Mouse (Mus musculus) myocyte (in vitro differentiated cells): ENCODE measurements around the gene Iqcf1. TPM values are rescaled to one million over a fixed set of nuclear protein-coding genes. Genes with fewer than 3 reads are reported as not detected.

ENCODE experiments used
- H3K27me3 ChIP-seq: one replicate; pipeline ENCODE4 v1.6.1; 2011; ENCODE audit not compliant: control insufficient read depth, insufficient read depth, insufficient read length
- H3K36me3 ChIP-seq: one replicate; pipeline ENCODE4 v1.6.1; 2011; ENCODE audit not compliant: control insufficient read depth, insufficient read depth
- H3K4me2 ChIP-seq: one replicate; pipeline ENCODE4 v1.6.1; 2011; ENCODE audit warnings: low read depth, control low read depth
- H3K4me3 ChIP-seq: one replicate; pipeline ENCODE4 v1.5.1; 2011; ENCODE audit warnings: mild to moderate bottlenecking, control low read depth, moderate library complexity
- H3K79me2 ChIP-seq: one replicate; pipeline ENCODE4 v1.6.1; 2011; ENCODE audit not compliant: control insufficient read depth, insufficient read depth
- H3ac ChIP-seq: one replicate; pipeline ENCODE4 v1.6.1; 2011; ENCODE audit not compliant: control insufficient read depth, insufficient read length
- CEBPB ChIP-seq: IDR thresholded peaks from 2 replicates; pipeline ENCODE4 v1.6.1; 2011; ENCODE audit warnings: mild to moderate bottlenecking, moderate library complexity; ENCODE audit not compliant: poor library complexity, insufficient read depth, severe bottlenecking
- E2F4 ChIP-seq: IDR thresholded peaks from one replicate; pipeline ENCODE4 v1.6.1; 2011; ENCODE audit warnings: mild to moderate bottlenecking, control low read depth, moderate library complexity; ENCODE audit not compliant: insufficient read depth
- MAX ChIP-seq: IDR thresholded peaks from one replicate; pipeline ENCODE4 v1.6.1; 2011; ENCODE audit warnings: low read depth, mild to moderate bottlenecking, control low read depth
- MYOD1 ChIP-seq, 3 experiments: IDR thresholded peaks; one replicate each; pipeline ENCODE4 v1.6.1; 2011; ENCODE audit warnings: control low read depth in 2 of 3, low read depth in 2 of 3, mild to moderate bottlenecking in 2 of 3, moderate library complexity in 1 of 3; ENCODE audit not compliant: insufficient read length in 2 of 3, control insufficient read depth in 1 of 3
- MYOG ChIP-seq, 3 experiments: IDR thresholded peaks; one replicate each; pipeline ENCODE4 v1.6.1; 2011; ENCODE audit warnings: control low read depth in 2 of 3, low read depth in 2 of 3, mild to moderate bottlenecking in 2 of 3; ENCODE audit not compliant: insufficient read length in 2 of 3, control insufficient read depth in 1 of 3, insufficient read depth in 1 of 3
- POLR2A ChIP-seq: IDR thresholded peaks from one replicate; pipeline ENCODE4 v1.6.1; 2011; ENCODE audit warnings: low read depth, mild to moderate bottlenecking, control low read depth, moderate library complexity; ENCODE audit not compliant: insufficient read length
- POLR2AphosphoS2 ChIP-seq: IDR thresholded peaks from one replicate; pipeline ENCODE4 v1.6.1; 2011; ENCODE audit warnings: low read depth, control low read depth; ENCODE audit not compliant: insufficient read length
- REST ChIP-seq: IDR thresholded peaks from one replicate; pipeline ENCODE4 v1.6.1; 2011; ENCODE audit warnings: mild to moderate bottlenecking, control low read depth, moderate library complexity; ENCODE audit not compliant: insufficient read depth, insufficient read length
- SRF ChIP-seq: IDR thresholded peaks from one replicate; pipeline ENCODE4 v1.6.1; 2011; ENCODE audit warnings: low read depth; ENCODE audit not compliant: control insufficient read depth, insufficient read length
- TCF12 ChIP-seq: IDR thresholded peaks from one replicate; pipeline ENCODE4 v1.6.1; 2011; ENCODE audit warnings: mild to moderate bottlenecking, control low read depth; ENCODE audit not compliant: poor library complexity, insufficient read depth, severe bottlenecking
- TCF3 ChIP-seq: IDR thresholded peaks from one replicate; pipeline ENCODE4 v1.6.1; 2011; ENCODE audit warnings: low read depth, control low read depth; ENCODE audit not compliant: insufficient read length
- USF1 ChIP-seq: IDR thresholded peaks from one replicate; pipeline ENCODE4 v1.6.1; 2011; ENCODE audit warnings: low read depth, mild to moderate bottlenecking, control low read depth, moderate library complexity
- polyA plus RNA-seq: library from polyadenylated mRNA; unstranded; fragments of >200 nt; fragmentation: generic; extraction: Trizol; gene quantifications from one replicate; pipeline ENCODE4 v1.2.1, GENCODE M21; 2012; ENCODE audit warnings: missing spikeins

Gene Iqcf1
- polyA plus RNA-seq, 1 experiment, result not detected

- H3K27me3 ChIP-seq, result no peaks in the 10 kb centered on the region
- TF ChIP-seq E2F4 (no peak), SRF (no peak), MYOD1 (IDR thresholded peaks at IDR 0.05; ENCODE audit: control insufficient read depth in 1 of 3, insufficient read length in 2 of 3, low read depth in 2 of 3) (no peak), CEBPB (no peak), TCF12 (no peak), POLR2AphosphoS2 (no peak), USF1 (no peak), MAX (no peak), POLR2A (no peak), TCF3 (no peak)
- no peak overlapping the region for H3K4me3 ChIP-seq
- no peak overlapping the region for H3K4me2 ChIP-seq
- H3K36me3 ChIP-seq, result peaks cover 5% of the 10 kb centered on the region
- no peak overlapping the region for H3ac ChIP-seq
- no peaks in the 10 kb centered on the region for H3K79me2 ChIP-seq
Observed at GRCm38 (mm10) chr9:106466721-106467120, 33.0 kb upstream of the Iqcf1 start.

- no peaks in the 10 kb centered on the region for H3K27me3 ChIP-seq
- peaks cover 5% of the 10 kb centered on the region for H3K36me3 ChIP-seq
- no peak overlapping the region for H3K4me2 ChIP-seq
- no peak overlapping the region for H3ac ChIP-seq
- peak; percentile 50 for TF ChIP-seq POLR2AphosphoS2
- no peak for TF ChIP-seq MYOD1 (IDR thresholded peaks at IDR 0.05; ENCODE audit: control insufficient read depth in 1 of 3, insufficient read length in 2 of 3, low read depth in 2 of 3)
- no peak overlapping the region for H3K4me3 ChIP-seq
- H3K79me2 ChIP-seq, result no peaks in the 10 kb centered on the region
Observed at GRCm38 (mm10) chr9:106467746-106468145, 32.0 kb upstream of the Iqcf1 start.

- Histone ChIP-seq H3K4me3 (no peak overlapping the region), H3K4me2 (no peak overlapping the region), H3K27me3 (no peaks in the 10 kb centered on the region), H3K36me3 (peaks cover 2% of the 10 kb centered on the region), H3ac (no peak overlapping the region), H3K79me2 (peaks cover 5% of the 10 kb centered on the region)
- TF ChIP-seq POLR2AphosphoS2 (peak; percentile 58), CEBPB (no peak), MYOD1 (IDR thresholded peaks at IDR 0.05; ENCODE audit: control insufficient read depth in 1 of 3, insufficient read length in 2 of 3, low read depth in 2 of 3) (peak in 1 of 3 experiments; percentile 2), POLR2A (peak; percentile 22)
Observed at GRCm38 (mm10) chr9:106469317-106469716, 30.4 kb upstream of the Iqcf1 start.

- no peak overlapping the region for H3ac ChIP-seq
- peaks cover 5% of the 10 kb centered on the region for H3K79me2 ChIP-seq
- TF ChIP-seq POLR2AphosphoS2 (peak; percentile 87), MYOD1 (IDR thresholded peaks at IDR 0.05; ENCODE audit: control insufficient read depth in 1 of 3, insufficient read length in 2 of 3, low read depth in 2 of 3) (no peak)
- H3K4me3 ChIP-seq, result no peak overlapping the region
- no peaks in the 10 kb centered on the region for H3K27me3 ChIP-seq
- H3K36me3 ChIP-seq, result no peaks in the 10 kb centered on the region
- H3K4me2 ChIP-seq, result no peak overlapping the region
Observed at GRCm38 (mm10) chr9:106469776-106470175, 30.0 kb upstream of the Iqcf1 start.

GRCm38 (mm10) chr9:106470991-106471750 is 28.6 kb upstream of the Iqcf1 start:
- H3K36me3 ChIP-seq, result no peaks in the 10 kb centered on the region
- peaks cover 5% of the 10 kb centered on the region for H3K79me2 ChIP-seq
- TF ChIP-seq MYOG (IDR thresholded peaks at IDR 0.05; ENCODE audit: control insufficient read depth in 1 of 3, insufficient read depth in 1 of 3, insufficient read length in 2 of 3, low read depth in 2 of 3) (no peak), POLR2AphosphoS2 (no peak), MYOD1 (IDR thresholded peaks at IDR 0.05; ENCODE audit: control insufficient read depth in 1 of 3, insufficient read length in 2 of 3, low read depth in 2 of 3) (no peak), POLR2A (no peak), E2F4 (no peak), TCF3 (no peak), MAX (no peak), REST (no peak), SRF (no peak), TCF12 (no peak), USF1 (no peak), CEBPB (no peak)
- H3K27me3 ChIP-seq, result no peaks in the 10 kb centered on the region
- no peak overlapping the region for H3K4me3 ChIP-seq
- H3ac ChIP-seq, result no peak overlapping the region
- no peak overlapping the region for H3K4me2 ChIP-seq

GRCm38 (mm10) chr9:106471892-106472291 is 27.9 kb upstream of the Iqcf1 start:
- H3K4me2 ChIP-seq, result no peak overlapping the region
- H3K79me2 ChIP-seq, result peaks cover 5% of the 10 kb centered on the region
- H3K36me3 ChIP-seq, result no peaks in the 10 kb centered on the region
- TF ChIP-seq SRF, result no peak
- peak; percentile 64 for TF ChIP-seq POLR2AphosphoS2
- TF ChIP-seq MAX, result no peak
- H3K27me3 ChIP-seq, result no peaks in the 10 kb centered on the region
- H3ac ChIP-seq, result no peak overlapping the region
- H3K4me3 ChIP-seq, result no peak overlapping the region
